Mouse (Mus musculus) adrenal gland, postnatal 14 days (tissue): ENCODE results near the gene Shb. TPM values are rescaled to one million over a fixed set of nuclear protein-coding genes. Genes with fewer than 3 reads are reported as not detected.

Experiments used
- DNase-seq: peaks from one replicate; pipeline ENCODE4 v3.0.0; 2021; ENCODE audit warnings: mixed read lengths
- total RNA-seq: library from RNA; stranded (reverse); gene quantifications from 2 replicates; pipeline ENCODE4 v1.2.3, GENCODE M21; 2021

Gene Shb
- total RNA-seq, 1 experiment from 2014 or later, result 76.8 TPM

GRCm38 (mm10) chr4:45481431-45481830 is 50.8 kb downstream of the Shb start:
- no peak for DNase-seq

DNA sequence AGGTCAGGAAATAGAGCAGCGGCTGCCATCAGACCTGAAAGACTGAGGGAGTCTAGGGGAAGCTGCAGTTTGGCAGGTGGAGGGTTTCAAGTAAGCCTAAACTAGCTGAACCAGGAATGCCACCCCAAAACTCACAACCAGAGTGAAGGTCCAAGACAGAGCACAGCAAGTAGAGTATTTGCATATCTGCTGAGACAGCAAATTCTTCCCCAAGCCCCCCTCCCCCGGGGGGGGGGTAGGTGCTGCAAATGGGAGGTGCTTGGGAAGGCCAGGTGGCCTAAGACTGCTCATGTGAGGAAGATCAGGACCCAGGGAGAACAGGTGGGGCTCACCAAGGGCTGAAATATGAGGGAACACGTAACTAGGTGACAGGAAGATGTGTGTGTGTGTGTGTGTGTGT is 51.7 kb downstream of the Shb start:
- DNase-seq, result no peak

DNA sequence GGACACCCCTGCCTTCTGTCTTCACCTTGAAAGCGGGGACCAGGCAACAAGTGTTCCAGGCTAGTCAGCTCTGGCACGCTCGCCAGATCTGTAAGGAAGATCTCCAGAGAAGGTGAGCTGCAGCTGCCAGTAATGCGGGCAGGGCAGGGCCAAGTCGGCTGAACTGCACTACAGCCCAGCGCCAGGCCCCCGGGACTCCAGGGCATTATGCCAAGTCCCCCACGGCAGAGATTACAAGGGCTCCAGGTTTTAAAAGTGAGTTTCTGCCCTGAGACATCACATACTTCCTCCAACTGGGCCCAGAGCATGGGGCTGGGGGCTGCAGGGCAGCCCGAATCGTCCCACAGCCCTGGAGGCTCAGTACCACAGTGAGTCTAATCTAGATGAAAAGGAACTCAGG is 52.8 kb downstream of the Shb start:
- no peak for DNase-seq

DNA sequence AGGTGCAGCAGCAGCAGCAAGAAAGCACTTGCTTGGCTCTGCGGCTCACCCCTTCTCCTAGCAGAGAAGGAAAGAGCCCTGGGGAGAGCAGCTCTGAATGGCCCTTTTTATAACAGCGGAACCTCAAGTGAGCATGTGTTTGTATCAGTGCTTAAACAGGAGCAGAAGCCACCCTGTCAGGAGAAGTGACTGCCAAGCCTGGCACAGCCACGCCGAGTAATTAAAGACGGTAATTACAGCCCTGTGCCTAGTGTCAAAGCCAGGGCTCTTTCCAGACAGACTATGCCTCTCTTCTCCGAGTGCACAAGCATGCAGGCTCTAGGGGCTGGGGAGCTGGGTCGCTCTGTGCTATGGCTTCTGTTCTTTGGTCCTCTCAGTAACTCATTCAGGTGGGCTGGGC is 54.1 kb downstream of the Shb start:
- DNase-seq, result no peak

DNA sequence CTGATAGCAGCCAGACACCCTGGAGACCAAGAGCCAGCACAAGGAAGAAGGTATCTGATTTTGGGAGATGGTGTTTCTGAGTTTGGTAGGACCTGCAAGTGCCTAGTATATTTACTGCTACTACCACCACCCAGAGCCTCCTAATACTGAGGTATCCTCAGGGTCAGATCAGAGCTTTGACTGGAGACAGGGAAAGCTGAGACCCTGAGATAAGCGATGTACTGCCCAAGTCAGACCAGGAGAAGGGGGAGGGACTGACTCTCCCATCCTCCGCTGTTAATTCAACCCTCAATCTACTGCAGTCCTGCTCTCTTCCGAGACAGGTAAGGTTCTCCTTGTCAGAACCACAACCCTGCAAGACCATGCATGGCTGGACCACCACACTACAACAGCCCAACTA is 55.2 kb downstream of the Shb start:
- DNase-seq, result no peak

DNA sequence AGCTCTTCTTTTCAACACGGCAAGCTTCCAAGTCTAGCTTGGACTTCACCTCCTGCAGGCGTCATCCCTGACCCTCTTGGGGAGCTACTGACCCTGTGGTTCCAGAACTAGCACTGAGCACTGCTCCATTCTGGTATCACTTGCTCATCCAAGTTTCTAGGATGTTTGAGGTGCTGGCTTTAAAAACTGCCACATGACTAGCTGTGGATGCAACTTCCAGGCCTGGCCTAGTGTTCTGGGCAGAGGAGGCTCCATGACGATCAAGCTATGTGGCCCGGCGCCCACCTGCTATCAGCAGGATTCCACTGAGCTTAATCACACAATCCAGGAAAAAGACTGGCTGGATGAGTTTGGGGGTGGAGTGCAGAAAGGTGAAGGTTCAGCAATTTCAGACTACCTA is 57.4 kb downstream of the Shb start:
- DNase-seq, result no peak

GRCm38 (mm10) chr4:45474131-45474530 is 58.1 kb downstream of the Shb start:
- no peak for DNase-seq

DNA sequence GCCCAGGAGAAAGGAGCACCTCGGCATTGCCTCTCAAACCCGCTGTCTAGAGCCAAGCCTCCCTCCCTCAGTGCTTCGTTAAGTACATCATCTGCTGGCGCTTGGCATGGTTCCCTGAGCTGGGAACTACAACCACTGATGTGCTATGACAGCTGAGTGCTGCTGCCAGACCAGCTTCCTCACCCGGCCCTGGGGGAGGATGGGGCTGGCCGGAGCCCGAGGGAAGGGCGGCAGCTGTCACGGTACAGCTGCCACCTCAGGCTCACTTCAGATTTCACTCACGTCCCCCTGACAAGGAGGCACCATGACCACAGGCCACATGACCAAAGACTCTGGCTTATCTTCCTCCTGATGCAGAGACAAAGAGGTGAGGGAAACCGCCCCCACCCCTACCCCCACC is 59.1 kb downstream of the Shb start:
- peak; percentile 86 for DNase-seq

GRCm38 (mm10) chr4:45472706-45473105 is 59.6 kb downstream of the Shb start:
- DNase-seq, result no peak

DNA sequence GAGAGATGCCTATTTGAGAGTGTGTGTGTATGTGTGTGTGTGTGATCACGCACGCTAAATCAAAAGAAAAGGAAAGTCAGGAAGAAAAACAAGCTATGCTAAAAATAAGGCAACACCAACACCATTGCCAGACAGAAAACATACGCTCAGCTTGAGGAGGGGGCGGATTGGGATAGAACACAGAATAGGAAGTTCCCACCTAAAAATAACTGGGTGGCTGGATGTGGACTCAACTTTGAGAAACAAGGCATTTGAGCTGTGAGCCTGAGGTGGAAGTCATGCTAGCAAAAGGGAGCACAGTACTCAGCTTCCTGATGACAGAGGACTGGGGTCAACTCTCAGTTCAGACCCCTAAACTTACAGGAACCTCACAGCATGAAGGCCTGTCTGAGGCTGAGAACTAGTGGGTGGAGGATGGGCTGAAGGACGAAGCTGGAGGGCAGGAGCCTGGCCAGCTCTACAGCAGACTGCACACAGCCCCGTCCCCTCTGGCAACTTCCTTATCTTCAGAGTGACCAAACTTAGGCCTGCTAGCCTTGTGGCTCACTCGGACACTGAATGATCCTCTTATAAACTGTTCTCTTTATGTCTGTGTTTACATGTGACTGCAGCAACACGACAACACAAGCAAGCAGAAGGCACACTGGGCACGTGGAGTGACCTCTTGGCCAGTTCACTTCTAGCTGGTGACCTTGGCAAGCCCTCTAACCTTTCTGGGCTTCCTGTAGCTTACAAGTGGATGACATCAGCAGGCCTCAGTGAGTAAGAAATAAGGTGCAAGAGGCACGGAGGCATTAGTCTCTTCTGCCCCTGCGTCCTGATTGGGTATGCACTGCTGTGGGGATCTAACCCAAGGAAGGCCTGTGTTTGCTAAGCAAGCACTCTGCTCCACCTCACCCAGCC is 60.4 kb downstream of the Shb start:
- DNase-seq, result peak; percentile 62

GRCm38 (mm10) chr4:45469057-45469456 is 63.2 kb downstream of the Shb start:
- no peak for DNase-seq

GRCm38 (mm10) chr4:45468507-45468906 is 63.8 kb downstream of the Shb start:
- no peak for DNase-seq

- peak; percentile 95 for DNase-seq
These were observed 65.0 kb downstream of the Shb start for GRCm38 (mm10) chr4:45467115-45467912.

- no peak for DNase-seq
These were observed 67.3 kb downstream of the Shb start for GRCm38 (mm10) chr4:45464941-45465340.

DNA sequence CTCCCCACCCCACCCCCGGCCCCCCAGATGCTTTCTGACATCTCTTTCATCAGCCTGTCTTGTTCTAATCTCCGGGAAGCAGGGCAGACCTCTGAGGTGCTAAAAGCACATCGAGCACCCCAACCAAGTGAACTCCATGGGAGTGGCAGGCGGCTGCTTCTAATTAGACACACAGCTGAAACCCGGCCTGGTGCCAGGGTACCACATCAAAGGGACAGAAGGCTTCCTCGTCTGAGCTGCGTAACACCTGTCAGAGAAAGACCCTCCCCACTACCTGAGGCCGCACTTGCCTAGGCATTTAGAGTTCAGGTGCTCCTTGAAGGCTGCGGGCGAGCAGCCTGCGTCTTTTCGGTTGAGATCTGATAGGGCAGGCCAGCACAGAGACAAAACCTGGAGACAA is 67.7 kb downstream of the Shb start:
- DNase-seq, result no peak

GRCm38 (mm10) chr4:45464123-45464522 is 68.1 kb downstream of the Shb start:
- no peak for DNase-seq

DNA sequence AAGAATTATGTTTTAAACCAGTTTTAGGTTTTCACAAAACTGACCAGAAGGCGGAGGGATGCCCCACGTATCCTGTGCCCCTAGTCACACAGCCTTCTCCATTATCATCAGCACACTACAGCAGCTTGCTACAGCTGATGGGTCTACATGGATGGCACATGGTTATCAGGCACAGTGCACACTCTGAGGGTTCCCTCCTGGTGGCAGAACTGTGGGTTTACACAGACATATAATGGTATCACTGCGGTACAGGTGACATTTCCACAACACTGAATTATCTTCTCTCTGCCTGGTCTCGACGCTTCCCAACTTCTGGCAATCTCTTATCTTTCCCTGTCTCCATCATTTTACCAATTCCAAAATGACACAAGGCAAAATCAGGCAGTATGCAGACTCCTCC is 69.6 kb downstream of the Shb start:
- DNase-seq, result no peak

- DNase-seq, result peak; percentile 77
These were observed 70.6 kb downstream of the Shb start for GRCm38 (mm10) chr4:45461661-45462060.

DNA sequence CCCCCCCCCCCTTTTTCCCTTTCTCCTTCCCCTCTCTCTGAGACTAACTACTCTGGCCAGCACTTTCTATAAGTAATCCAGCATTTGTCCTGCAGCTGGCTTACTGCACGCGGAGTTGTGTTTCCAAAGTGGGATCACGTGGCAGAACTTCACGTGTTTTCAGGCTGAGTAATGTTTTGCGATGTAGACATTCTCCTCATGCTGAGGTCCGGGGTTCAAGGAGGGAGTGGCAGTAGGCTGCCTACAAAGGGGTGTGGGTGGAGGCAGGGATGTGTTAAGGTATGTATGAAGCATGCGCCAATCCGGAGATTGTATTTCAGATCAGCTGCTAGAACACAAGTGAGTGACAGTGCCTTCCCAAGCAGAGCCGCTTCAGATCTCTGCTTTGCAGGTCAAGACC is 72.9 kb downstream of the Shb start:
- DNase-seq, result no peak

DNA sequence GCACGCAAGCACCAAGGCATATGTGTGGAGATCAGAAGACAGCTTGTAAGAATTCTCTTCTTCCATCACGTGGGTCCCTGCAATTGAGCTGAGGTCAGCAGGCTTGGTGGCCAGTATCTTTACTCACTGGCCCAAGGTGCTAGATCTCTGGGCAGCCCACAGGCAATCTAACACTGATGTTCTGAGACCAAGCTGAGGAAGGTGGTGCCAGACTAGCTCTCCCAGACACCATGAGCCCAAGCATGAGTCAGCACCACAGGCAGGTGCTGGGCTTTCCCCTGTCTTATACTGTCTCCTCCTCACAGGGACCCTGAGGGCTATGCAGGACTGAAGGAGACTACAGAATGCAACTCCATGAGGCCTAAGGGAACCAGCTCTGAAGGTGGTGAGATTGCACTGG is 74.7 kb downstream of the Shb start:
- DNase-seq, result no peak

DNA sequence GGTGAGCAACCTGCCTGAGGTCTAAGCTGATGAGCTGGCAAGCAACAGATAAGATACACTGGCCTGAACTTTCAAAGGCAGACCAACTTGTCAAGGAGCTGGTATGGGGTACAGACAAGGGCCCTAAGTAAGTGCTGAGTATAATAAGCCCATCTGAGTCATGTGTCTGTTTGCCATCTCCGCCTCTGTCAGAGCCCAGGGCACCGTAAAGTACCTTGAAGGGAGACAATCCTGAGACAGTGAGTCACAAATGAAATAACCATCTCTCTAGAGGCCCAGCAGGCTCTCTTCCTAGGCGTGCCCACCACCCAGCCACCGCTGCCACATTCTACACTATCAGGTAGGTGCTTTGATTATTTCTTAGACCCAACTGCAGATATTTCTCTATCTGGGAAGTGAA is 77.3 kb downstream of the Shb start:
- no peak for DNase-seq

GRCm38 (mm10) chr4:45453271-45453851 is 78.9 kb downstream of the Shb start:
- DNase-seq, result peak; percentile 65

DNA sequence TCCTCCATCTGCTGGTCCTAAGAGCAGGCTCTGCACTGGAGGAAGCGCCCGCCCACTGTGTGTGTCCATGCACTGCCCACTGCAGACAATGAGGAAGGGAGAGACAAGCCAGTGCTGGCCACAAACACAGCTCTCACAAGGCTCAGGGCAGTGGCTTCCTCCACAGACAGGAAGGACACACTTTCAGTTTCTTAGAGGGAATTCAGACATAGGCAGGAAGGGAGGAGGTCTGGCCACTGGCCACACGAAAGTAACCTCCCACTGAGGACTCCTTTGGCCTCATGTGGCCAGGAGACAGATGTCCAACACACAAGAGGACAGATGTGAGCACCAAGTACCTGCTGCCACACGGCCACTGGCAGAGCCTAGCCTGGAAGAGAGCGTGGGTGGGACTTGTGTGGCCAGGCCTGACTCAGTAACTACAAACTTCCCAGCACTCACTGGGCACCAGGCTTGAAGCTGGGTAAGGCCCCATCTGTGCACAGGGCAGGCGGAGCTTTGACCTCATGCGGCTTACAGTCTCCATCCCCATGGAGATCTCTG is 79.6 kb downstream of the Shb start:
- peak; percentile 44 for DNase-seq
